Mouse (Mus musculus) cerebellum, postnatal 36 days (tissue): ENCODE results near the gene H2-K1.
"Not testable (repeated sequence)": the region's sequence is repeated elsewhere in the genome, so short reads cannot be mapped to it uniquely, and the experiment has no call there.

Experiments
- DNase-seq, 2 experiments: peaks; one replicate each; pipeline ENCODE4 v3.0.0; 2021 to 2022; ENCODE audit warnings: mixed read lengths in 2 of 2

Gene H2-K1

DNA sequence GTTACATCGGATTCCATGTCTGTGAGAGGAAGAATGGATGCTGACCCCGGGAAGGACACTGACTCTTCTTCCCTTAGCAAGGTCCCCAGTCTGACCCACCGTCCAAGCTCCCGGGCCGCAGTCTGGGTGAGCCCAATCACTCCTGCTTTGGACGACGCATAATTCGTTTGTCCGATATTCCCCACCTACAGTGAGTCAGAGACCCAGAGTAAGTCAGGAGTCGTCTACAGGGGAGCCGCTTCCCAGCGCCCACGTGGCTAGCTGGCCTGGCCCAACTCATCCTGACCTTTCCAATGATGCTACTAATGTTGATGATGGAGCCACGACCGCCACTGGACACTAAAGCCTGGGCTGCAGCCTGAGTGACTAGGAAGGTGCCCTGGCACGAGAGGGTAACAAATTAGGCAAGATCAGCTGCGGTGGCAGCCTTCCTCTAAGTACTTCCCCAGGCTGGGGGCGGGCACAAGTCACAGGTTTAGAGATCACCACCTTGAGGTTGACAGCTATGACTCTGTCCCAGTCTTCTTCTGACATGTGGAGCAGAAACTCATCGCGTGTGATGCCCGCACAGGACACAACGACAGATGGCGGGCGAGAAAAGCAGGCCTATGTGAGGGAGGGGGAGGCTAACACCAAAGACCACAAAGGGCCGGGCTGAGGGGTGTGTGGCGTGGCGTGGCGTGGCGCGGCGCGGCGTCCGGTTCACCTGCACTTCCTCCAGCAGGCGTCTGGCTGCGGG, 26.9 kb upstream of the H2-K1 start:
- no peak for DNase-seq

GRCm38 (mm10) chr17:34026221-34026620, 26.1 kb upstream of the H2-K1 start:
- no peak for DNase-seq

DNA sequence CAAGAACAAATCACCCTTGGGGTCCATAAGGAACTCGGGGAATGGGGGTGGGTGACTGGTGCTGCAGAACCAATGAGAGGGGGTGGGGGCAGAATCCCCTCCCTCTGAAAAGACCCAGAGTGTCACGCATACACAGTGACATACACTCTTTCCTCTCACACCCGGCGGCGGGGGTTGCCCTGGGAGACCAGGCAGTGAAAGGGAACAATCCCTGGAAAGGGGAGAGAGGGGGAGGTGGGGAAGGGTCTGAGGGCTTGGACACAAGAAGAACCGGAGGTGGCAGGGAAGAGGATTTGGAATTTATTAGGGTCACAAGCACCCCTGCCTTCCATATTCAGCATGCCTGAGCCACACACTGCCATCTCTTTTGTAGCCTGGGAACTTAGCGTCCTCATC, 25.6 kb upstream of the H2-K1 start:
- no peak for DNase-seq

DNA sequence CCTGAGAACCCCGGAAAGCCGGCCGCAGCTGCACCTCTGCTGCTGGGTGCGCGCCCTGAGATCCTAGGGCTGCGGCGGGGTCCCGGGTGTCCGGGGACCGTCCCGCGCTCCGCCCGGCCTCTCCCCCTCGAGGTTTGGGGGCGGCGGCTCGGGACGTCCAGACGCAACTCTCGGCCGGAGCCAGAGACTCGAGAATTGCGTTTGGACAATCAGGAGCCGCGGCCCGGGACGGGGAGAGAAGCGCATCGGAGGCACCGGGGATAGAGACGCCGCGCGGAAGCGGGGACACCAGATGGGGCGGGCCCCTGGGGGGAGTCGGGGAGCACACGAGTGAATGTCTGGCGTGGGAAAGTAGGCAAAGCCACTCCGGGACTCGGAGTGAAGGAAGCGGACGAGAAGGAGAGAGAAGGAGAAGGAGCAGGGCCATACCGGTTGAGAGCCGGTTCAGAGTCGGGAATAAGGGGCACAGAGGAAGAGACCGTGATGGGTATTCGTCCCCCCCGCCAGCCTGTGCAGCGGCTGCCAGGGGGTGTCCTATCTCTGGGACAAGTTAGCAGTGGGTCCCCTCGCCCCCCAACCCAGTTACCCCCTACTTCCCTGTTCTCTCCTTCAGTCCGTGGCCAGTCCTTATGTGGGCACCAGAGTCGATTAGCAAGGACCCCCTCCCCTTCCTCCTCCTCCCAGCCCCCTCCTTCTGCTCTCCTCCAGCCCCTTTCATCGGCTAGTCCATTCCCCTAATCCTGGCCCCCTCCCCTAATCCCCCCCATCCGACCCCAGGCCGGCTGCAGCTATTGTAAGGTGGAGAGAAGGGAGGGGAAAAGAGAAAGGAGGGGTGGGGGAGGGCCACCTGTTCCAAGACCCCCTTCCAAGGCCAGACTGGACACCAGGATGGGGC, 25.0 kb upstream of the H2-K1 start:
- DNase-seq: peak in 1 of 2 experiments; percentile 42

GRCm38 (mm10) chr17:34024317-34024821, 24.2 kb upstream of the H2-K1 start, which contains the start of gene Ring1:
Gene Ring1 (minus strand): TSS chr17:34024680.
- peak; percentile 84 to 90 for DNase-seq

- DNase-seq: no peak
These were observed 23.5 kb upstream of the H2-K1 start for GRCm38 (mm10) chr17:34023678-34024077.

DNA sequence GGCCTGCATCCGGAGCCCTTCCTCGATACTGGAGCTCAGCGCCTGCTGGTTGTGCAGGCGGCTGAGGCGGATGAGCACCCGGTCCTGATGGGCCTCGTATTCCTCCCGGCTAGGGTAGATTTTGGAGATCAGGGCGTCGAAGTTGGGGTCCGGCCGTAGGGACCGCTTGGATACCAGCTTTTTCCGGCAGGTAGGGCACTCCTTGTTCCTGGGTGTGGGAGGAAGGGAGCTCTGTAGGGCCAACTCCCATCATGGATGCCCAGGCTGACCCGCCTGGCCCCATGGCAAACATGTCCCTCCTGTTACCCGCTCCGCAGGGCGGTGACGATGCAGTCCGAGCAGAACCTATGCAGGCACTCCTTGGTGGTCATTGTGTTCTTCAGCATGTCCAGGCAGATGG, 22.8 kb upstream of the H2-K1 start:
- no peak for DNase-seq

DNA sequence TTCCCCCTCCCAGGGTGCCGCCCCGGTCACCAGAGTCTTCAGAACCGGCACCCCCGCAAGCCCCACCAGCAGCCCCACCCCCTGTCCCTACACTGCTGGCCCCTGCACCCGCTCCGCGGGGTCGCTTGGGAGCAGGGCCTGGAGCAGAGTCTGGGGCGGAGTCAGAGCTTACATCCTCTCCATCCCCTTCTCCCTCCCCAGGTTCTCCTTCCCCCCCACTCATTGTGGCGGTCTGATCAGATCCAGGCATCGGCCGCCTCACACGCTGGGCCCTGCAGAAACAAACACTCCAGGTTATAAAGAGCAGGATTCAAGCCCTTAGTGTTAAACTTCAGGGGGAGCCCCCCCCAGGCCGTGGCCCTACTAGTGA, 22.3 kb upstream of the H2-K1 start:
- DNase-seq: no peak

DNA sequence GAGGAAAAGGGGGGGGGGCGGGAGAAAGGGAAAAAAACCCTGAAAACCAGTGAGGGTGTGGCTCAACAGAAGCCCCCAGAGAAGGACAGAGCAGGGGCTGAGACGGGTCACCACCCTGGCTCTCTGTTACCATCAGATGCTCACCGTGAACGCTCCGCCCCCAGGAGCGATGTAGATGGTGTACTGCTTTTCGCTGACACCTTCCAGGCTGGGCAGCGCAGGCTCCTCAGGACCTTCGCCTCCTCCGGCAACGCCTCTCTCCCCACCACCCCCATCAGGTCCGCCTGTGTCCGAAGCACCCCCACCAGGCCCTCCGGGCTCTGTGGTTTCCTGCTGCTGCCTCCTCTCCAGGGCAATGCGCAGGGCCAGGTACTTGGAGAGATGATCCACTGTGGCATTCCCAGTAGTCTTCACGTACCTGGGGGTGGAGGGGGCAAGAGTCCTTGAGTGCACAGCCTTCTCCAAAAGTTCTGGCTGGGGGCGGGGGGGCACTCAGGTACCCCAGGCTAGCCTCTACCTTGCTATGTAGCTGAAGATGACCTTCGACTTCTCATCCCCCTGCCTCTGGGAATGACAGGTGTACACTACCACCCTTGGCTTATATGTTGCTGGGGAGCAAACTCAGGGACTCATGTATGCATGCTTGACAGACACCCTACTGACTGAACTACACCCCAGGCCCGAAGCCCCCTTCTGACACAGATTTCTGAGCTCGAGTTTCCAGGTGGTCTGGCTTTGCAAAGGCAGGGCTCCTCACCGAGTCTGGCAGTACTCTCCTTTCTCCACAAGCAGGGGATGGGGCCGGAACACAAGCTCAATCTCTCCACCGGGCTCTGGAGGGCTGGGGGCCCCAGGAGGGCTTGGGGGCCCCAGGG, 21.6 kb upstream of the H2-K1 start:
- DNase-seq: no peak

GRCm38 (mm10) chr17:34013436-34013835, 13.3 kb upstream of the H2-K1 start:
- no peak for DNase-seq

DNA sequence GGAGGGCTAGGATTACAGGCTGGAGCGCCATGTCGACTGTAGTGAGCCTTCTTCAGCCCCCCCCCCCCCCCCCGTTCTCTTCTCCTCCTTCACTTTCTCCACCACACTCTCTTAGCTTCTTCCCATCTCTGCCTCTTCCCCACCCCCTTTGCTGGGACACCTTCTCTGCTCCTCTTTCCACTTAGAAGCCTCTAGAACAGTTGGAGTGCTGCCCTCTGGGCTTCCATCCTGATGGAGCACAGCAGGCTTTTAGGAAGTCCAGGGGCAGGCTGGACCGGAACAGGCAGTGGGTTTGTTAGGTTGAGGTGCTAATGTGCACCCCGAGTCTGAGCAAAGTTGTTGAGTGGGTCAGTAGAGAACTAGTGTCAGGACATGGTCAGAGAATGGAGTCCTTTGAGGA, 10.0 kb upstream of the H2-K1 start:
- DNase-seq: no peak

DNA sequence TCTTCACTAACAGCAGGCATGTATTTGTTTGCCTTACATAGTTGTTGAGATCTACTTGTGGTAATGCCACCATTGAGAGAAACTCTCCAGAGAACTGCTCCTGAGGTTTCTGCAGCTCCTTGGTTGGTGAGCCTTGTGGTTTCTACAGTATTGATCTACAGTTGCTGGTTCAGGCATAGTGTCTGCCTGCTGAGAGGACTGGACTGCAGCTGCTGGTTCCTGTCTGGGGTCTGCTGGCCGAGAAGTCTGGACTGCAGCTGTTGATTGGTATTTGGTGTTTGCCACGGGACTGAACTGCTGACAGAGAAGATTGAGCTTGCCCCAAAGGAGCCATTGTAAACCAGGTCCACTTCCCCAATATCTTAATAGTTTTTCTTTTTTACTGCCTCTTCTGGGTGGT, 6.4 kb upstream of the H2-K1 start:
- DNase-seq: no peak

DNA sequence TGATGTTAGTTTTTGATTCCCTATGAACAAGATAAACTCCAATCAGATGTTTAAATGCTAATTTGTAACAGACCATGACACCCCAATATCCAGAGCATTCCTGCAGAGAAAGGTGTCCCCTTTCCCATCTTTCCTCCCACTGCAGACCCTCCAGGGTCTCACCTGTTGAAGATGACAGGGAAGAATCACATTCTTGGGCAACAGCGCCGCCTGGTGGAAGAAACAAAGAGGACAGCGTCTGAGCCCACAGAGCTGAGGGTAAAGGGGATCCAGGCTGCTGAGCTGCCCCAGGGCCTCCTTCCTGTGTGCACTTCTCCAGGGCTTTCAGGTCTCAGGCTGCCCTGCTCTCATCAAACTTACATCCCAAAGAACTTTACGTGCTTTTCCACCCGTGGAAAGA, 3.3 kb upstream of the H2-K1 start:
- no peak for DNase-seq

DNA sequence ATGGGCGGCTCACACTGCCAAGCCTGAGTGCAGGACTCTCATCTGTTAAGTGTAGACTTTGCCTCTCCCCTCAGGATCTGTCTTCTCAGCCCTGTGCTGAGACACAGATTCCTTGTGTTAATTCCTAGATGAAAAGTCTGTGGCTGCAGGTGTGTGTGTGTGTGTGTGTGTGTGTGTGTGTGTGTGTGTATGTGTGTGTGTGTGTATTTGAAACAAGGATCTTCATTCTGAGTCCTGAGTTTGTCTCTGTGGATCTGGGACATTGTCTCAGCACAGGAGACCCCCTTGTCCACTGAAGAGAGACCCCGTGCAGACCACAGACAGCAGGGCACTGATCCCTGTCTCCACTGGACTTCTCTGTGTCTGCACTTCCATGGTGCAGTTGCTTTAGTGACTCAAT, 649 bp upstream of the H2-K1 start:
- not testable (repeated sequence) for DNase-seq

DNA sequence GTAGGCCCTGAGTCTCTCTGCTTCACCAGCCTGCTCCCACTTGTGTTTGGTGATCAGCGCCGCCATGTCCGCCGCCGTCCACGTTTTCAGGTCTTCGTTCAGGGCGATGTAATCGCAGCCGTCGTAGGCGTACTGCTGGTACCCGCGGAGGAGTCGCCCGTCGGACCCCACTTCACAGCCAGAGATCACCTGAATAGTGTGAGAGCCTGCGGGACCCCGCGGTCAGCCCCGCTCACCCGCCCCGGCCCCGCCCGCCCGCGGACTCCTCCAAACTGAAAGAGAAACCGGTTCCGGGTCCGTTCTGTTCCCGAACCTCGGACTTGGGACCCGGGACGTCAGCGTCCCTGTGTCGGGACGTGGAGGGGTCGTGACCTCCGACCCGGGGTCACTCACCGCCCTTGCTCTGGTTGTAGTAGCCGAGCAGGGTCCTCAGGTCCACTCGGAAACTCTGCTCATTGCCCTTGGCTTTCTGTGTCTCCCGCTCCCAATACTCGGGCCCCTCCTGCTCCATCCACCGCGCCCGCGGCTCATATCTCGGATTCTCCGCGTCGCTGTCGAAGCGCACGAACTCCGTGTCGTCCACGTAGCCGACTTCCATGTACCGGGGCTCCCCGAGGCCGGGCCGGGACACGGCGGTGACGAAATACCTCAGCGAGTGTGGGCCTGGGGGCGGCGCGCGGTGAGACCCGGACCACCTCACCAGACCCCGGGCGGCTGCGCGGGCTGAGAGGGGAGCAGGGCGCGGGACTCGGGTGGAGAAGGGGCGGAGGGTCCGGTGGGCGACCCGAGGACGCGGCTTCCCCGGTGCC, 602 bp downstream of the H2-K1 start:
- no peak for DNase-seq

GRCm38 (mm10) chr17:33998697-33999096, 1.4 kb downstream of the H2-K1 start:
- DNase-seq: not testable (repeated sequence)

- DNase-seq: not testable (repeated sequence)
These were observed 3.1 kb downstream of the H2-K1 start for GRCm38 (mm10) chr17:33997025-33997424.

DNA sequence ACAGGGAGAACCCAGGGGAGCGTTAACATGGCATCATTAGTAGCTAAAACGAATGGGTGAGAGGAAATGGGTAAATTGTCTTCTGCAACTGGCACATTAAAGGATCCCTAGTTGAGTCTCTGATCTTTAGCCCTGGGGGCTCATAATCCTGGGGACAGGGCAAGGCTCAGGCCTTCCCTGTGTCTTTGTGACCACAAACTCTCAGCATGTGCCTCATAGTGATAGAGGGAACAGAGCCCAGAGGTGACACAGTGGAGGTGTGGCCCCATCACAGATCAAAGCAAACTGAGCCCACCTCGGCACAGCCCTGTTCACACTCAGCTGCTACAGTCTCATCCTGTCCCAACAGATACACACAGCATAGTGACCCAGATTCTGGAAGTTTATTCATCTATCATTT, 4.5 kb downstream of the H2-K1 start:
- DNase-seq: no peak

GRCm38 (mm10) chr17:33994959-33995358, 5.2 kb downstream of the H2-K1 start:
- no peak for DNase-seq

GRCm38 (mm10) chr17:33991788-33992664, 8.1 kb downstream of the H2-K1 start:
- peak; percentile 46 to 71 for DNase-seq

GRCm38 (mm10) chr17:33982136-33982535, 18.0 kb downstream of the H2-K1 start:
- peak; percentile 74 to 82 for DNase-seq
